Mouse (Mus musculus): ENCODE data around the gene Dbx1. TPM values are rescaled to one million over a fixed set of nuclear protein-coding genes. Genes with fewer than 3 reads are reported as not detected.

Dbx1 gene
- polyA plus RNA-seq, 1 experiment from 2014 or later, result not detected

Other genes with a start within 250 kb of the Dbx1 start
- 25.7 and 26.0 TPM in 2 replicates for gene Htatip2, start 122.3 kb upstream of the Dbx1 start, polyA plus RNA-seq (2015; fragmentation: Nextera tagmentation; extraction: Ambion mirVana)
- 40.1 and 45.4 TPM in 2 replicates for gene Prmt3, start 141.5 kb upstream of the Dbx1 start, polyA plus RNA-seq (2015; fragmentation: Nextera tagmentation; extraction: Ambion mirVana)

Measured in intestine, embryonic 16.5 days (tissue).